Mouse (Mus musculus) left cerebral cortex, postnatal 25 days (tissue): Measurements from ENCODE around the gene Slc22a23. TPM values are rescaled to one million over a fixed set of nuclear protein-coding genes. Genes with fewer than 3 reads are reported as not detected.

Source experiments
- DNase-seq, 2 experiments: peaks; one replicate each; pipeline ENCODE4 v3.0.0; 2022; ENCODE audit warnings: low spot score in 2 of 2, mixed read lengths in 1 of 2
- intact Hi-C: fragments of 180-260 bp; cut with DNase I; formaldehyde crosslinking; loops from one replicate; pipeline ENCODE4 v1.15.1; 2025
- total RNA-seq, 2 experiments: library from RNA; stranded (reverse); gene quantifications; 2 replicates each; pipeline ENCODE4 v1.2.3; 2021

The Slc22a23 gene
- total RNA-seq, 2 experiments from 2014 or later, result 58.9 to 59.3 TPM

DNA sequence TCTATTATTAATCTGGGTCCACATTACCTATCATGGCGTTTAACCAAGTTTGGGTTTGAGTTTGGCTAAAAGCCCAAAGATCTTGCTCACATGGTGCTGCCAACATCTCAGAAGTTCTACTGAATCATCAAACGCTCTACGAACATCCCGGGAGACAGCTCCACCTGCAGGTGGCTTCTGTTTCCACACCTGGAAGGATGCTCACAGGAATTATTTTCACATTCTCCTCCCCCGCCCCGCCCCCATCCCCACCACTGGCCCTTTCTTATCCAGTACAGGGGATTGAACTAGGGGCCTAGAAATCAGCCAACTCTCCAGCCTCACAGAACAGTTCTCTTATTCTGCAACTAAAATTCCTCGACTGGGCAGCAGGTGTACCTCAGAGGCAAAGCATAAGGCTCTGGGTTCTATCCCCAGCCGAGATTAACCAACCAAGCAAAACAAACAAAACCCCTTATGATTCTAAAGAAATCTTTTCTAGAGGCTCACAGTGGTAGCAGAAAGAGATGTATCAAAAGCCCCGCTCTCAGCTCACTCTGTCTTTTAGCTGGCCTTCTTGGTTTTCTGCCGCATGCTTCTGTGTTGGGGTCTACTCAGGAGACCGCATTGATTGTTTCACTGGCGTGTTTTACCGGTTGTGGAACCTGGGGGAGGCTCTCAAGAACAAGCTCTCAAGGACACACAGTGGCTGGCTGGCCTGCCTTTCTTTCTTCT lies 190.6 kb downstream of the Slc22a23 start:
- intact Hi-C loops, result loop anchor here (1.0 to 10.0 kb wide), 2 partner anchors 76 to 200 kb away; partner anchors contain the start of gene Tubb2a

DNA sequence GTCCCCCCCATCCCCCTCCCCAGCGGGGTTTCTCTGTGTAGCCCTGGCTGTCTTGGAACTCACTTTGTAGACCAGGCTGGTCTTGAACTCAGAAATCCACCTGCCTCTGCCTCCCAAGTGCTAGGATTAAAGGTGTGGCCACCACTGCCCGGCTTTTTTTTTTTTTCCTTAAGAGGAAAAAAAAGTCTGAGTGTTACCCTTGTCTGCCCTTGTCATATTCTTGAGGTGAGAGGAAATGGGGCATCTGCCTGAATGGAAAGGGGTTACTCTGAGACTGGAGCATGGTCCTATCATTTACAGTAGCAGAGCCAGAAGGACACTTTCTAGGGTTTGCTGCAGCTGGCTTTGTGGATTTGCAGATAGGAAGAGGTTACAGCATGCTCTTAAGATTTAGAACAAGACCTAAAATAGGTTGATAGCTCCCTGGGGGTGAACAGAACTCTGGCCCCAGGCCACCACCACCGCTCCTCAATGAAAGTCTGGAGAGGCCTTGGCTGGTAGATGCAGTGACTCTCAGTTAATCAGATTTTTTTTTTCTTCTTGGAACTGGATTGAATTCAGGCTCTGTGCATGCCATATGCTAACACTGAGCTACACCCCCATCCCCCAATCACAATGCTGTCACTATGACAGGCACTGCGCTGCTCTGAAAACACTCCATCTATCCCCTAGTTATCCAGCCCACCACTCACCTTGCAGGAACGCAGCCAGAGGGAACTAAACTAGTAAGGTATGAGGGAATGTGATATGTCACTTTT lies 191.5 kb downstream of the Slc22a23 start:
- intact Hi-C loops, result loop anchor here (1.0 to 10.0 kb wide), 2 partner anchors 75 to 199 kb away; partner anchors contain the start of gene Tubb2a
- DNase-seq, result peak in 1 of 2 experiments; percentile 36

More for the DNA sequence above, 190.6 kb downstream of the Slc22a23 start:
- DNase-seq, result peak; percentile 76 to 87

DNA sequence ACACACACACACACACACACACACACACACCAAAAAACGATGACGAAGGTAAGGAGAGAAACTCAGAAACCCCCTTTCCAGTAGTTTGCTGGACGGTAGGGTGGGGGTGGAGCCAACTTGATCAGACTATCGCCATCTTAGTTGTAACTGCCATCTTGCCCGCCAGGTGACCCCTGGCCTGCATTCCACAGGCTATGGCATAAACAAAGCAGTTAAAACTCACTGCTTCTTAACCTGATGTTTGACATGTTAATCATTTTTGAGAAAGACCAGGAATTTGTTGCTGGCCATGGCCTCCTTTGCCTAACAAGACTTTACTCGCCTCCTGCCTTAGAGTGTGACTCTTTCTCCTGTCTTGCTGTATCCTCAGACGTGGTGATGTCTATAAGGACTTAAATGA lies 192.3 kb downstream of the Slc22a23 start:
- no peak for DNase-seq
- intact Hi-C loops, result loop anchor here (10.0 kb wide), 1 partner anchor 198 kb away; no protein-coding TSS in a partner anchor

DNA sequence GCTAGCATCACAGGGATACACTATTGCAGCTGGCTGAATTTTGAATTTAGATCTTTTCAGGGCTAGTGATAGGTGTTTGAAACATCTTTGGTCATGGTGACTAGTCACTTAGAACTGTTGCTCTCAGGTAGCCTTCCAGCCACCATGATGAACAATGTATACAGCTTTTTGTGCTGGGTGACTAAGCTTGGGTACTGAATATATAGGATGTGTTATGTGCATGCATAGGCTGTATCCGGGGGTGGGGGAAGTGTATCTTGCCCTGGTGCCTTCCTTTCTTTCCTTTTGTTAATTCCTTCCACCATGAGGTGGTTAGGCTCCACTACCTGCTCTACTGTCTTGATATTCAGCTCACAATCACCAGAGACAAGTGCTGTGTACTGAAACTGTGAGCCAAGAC lies 193.6 kb downstream of the Slc22a23 start:
- DNase-seq, result no peak
- intact Hi-C loops, result loop anchor here (10.0 kb wide), 1 partner anchor 197 kb away; no protein-coding TSS in a partner anchor

DNA sequence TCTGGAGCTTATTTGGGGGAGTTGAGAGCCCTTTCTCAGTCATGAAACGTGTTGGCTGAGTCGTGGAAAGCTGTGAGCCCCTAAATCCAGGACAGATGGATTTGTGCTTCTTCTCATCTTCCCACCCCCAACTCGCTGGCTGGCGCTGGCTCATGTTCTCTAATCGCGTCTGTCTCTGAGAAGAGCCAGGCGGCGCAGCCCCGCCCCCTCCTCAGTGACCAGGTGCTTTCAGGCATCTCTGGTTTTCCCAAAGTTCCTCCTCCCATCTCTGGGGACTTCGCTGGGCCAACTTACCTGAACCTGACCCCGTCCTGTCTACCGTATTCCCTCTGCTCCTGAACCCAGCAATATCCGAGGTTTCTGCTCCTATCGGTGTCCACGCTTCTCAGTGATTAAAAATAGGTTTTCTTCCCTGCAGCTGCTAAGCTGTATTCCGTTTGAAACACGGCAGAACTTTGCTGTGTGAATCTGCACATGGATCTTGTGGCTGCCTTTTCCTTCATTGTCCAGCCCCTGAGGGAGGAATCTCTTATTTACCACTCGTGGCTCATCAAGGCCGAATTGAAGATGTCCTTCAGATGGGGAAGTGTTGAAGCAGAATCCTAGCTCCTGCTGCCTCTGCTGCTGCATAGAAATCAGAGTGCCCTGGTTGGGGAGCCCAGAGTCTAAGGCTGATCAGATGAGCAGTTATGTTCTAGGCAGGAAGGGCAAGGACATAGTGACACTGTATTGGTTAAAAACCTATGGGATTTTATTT lies 194.5 kb downstream of the Slc22a23 start:
- intact Hi-C loops, result loop anchor here (10.0 kb wide), 1 partner anchor 196 kb away; no protein-coding TSS in a partner anchor

DNA sequence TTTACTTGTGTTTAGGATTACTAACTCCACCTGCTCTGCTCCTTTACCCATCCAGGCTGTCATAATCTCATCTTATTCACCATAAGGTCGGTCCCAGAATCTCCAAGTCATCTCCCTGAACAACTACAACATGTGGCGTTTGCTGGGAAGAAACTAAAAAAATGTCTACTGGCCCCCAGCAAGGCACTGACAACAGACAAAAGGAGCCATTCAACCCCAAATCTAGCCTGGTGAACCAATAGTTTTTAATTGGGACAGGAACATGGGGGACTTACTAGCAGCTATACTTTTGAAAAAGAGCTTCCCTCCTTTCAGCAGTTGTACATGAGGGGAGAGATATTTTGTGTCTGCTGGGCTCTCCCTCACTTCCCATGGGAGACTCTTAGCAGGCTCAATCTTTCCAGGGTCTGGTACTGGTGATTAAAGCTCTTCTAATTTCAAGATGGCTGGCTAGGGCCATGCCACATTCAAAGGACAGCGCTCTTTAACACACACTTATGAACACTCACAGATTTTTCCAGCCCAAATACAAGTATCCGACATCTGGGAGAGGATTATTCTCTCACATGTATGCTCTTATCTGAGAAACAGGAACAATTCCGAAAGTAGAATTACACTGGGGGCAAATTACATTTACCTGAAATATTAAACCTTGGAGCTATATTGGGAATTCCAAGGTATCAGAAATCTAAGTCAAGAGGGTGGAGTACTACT lies 195.4 kb downstream of the Slc22a23 start:
- intact Hi-C loops, result loop anchor here (2.0 to 10.0 kb wide), 2 partner anchors 15 to 195 kb away; no protein-coding TSS in a partner anchor
- DNase-seq, result no peak

More for the DNA sequence above, 194.5 kb downstream of the Slc22a23 start:
- peak; percentile 71 to 74 for DNase-seq

DNA sequence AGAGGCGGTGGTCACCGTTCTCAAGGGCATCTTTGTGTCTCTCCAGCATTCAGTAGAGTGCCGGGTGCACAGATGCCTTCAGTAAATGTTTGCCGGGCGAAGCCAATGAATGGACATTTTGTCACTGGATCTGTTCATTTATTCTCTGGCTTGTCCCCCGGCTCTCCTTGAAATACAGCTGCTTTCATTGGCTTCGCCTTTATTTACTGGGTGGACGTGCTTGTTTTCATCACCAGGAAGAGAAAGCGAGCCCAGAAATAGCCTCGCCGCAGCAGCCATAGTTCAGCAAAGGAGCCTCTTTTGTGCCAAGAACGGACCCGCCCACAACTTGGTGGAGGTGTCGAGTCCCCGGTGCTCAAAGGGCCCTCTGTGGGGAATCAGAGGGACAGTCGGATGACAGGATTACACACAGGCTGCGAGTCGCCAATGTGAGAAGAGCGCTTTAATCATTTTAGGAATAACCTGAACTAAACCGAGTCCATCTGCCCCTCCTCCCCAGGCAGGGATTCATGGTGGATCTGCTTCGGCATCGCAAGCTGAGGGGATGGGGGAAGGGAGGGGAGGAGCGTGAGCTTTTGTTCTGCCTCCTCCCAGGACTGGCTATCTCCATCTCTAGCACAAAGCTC lies 196.1 kb downstream of the Slc22a23 start:
- intact Hi-C loops, result loop anchor here (2.0 kb wide), 1 partner anchor 14 kb away; no protein-coding TSS in a partner anchor
- DNase-seq, result peak; percentile 69 to 83

DNA sequence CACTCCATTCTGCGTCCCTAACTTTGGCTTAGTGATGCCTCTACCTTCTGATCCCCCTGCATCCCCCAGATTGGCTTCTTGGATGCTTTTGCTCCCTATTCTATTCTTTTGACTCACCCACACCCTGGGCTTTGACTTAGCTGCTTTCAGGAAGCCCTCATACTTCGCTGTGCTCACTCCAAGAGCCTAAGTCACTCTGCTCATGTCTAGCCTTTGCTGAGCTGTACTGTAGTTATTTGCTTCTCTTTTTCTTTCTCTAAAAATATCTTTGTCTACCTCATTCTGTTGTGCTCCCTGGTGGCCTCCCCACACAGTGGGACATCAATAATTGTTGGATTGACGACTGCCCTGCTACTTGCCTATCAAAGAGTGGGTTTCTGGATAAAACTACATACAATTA lies 196.8 kb downstream of the Slc22a23 start:
- intact Hi-C loops, result loop anchor here (2.0 kb wide), 1 partner anchor 13 kb away; no protein-coding TSS in a partner anchor
- DNase-seq, result no peak

DNA sequence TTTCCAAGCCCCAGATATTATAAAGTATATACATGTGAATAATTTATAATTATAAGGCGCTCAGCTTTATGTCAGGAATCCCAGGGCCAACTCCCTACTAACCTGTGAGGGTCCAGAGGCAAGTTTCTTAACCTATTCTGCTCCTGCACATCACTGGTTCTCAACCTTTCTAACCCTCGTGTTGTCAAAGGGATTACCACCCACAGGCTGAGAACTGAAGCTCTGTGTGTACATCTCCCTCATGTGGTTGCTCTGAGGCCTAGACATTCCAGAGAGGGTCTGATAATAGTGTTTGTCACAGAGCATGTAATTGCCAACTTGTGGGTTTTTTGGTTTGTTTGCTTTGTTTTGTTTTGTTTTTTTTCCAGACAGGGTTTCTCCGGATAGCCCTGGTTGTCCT lies 198.1 kb downstream of the Slc22a23 start:
- no peak for DNase-seq
- intact Hi-C loops, result no loop called here

DNA sequence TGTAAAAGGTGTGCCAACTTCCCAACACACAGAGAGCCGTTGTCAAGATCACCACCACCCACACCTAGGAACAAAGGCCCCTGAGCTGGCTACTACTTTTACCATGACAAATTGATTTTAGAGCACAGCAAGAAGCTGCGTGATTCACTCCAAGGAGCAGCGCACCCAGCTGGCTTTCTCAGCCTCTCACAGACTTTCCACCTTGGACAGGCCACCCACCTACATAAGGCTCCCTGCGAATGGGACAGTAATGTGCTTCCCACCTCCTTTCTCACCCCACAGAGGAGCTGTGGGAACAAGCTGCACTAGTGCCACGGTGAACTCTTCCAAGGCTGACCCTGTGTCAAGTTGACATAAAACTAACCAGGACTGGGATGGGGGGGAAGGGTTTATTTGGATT lies 201.6 kb downstream of the Slc22a23 start:
- DNase-seq, result no peak
- intact Hi-C loops, result no loop called here

DNA sequence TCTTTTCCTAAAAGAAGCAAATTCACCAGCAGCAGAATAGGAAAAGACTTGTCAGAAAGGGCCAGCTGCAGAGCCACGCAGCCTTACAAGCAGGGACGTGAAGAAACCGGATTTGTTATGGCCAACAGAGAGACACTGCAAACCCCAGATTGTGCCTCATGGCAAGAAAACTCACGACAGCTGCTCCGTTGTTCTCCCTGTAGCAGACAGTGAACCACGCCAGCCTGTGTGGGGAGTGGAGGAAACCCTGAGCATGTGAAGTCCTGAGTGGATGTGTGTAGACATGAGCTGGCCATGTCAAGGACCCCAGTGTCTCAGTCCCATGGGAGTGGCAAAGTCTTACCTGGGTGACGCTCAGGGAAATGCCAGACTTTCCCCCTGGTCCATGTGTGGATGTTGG lies 208.4 kb downstream of the Slc22a23 start:
- peak; percentile 62 to 81 for DNase-seq
- intact Hi-C loops, result no loop called here

DNA sequence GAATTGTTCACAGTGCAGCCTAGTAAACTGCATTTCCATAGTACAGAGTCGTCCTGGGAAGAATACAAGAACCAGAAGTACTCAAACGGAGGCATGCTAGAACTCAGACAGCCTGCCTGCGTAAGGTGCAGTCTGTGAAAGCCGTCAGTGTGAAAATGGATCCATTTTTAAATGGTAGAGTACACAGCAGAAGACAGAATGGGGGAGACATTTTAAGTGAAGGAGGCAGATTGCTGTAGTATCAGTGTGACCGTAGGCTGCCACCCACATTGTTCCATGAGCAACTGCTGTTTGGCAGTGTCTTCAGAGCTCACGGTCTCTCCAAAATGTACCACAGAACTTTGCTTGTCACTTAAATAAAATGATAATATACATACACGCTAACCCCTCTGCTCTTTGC lies 210.7 kb downstream of the Slc22a23 start:
- intact Hi-C loops, result loop anchor here (2.0 kb wide), 1 partner anchor 15 kb away; no protein-coding TSS in a partner anchor
- DNase-seq, result peak; percentile 60 to 93

DNA sequence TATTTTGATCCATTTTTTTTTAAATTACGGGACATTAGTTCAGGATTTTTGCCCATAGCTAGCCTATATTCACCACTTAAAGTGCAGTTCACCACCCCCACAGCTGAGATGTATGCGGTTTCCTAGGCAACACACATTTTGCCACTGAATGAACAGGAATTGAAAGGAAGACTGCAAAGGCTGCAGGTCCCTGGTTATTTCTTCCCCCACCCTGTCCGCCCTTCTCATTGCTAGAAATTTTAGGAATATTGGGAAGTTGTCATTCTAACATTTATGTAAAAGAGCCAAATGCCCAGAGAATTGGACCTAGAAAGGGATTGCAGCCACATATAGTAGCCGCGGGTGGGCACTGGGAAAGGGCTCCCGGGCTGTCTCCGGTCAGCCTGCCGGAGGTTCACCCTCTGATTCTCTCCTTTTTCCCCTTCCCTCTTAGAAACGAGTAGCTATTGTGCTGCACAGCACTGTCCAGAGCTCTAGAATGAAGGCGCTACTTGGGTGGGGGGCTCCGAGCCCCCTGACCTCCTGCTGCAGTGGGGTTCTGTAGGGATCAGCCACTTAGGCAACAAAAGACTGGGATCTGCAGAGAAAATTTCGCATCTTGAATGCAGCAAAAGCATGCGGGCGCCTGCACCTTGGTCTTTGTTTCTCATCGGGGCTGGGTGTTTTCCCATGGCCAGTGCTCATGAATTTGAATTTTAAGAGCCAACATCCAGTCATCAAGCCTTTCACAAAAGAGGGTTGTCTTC lies 211.5 kb downstream of the Slc22a23 start:
- intact Hi-C loops, result loop anchor here (2.0 kb wide), 1 partner anchor 15 kb away; no protein-coding TSS in a partner anchor
- peak in 1 of 2 experiments; percentile 64 for DNase-seq

DNA sequence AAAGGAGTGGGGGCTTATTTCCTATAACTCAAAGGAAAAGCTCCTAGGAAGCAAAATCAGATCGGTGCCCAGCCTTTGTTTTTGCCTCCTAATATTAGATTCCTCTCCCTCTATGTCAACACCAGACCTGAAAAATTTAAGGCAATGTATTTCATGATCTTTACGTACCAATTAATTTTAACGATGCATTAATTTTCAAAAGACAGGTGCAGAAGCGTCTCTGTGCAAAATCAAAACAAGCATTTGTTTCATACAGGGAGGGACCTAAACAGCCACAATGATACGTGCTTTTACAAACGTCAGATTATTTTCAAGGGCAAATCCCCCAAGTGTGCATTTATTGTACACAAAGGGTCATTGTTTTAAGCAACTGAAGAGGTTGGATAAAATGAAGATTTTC lies 212.1 kb downstream of the Slc22a23 start:
- no peak for DNase-seq
- intact Hi-C loops, result loop anchor here (1.0 kb wide), 1 partner anchor 37 kb away; no protein-coding TSS in a partner anchor

DNA sequence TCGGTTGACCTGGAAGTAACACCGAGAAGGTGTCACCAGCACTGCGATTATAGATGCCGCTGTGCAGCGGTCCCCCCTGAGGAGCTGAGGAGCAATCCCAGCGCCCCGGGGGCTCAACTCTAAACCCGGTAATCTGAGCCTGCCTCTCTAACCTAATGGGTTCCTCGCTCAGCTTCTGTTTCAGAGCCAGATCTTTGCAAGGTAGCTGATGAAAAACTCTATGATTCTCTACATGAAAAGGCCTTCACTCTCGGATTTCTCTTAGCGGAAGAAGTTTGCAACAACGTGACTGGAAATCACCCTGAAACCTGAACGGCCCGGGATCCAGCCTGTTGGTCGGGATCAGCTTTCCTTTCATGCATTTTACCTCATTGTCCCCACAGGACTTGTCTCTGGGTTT lies 212.7 kb downstream of the Slc22a23 start:
- DNase-seq, result no peak
- intact Hi-C loops, result loop anchor here (1.0 kb wide), 1 partner anchor 36 kb away; no protein-coding TSS in a partner anchor

DNA sequence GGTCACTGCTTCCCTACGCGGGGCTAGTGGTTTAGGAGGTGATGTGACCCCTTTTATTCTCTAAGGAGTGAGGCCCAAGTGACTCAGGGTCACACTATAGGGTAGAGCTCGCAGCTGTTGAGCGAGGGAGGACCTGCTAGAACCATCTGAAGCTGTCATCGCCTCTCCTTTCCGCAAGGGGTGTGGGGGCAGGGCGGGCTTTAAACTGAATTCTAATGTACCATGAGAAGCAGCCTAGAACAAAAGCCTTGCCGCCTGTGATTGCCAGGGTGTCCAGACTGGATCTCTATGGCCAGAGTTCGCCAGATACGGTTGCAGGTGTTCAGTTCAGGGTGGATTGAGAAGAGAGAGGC lies 213.3 kb downstream of the Slc22a23 start:
- DNase-seq, result peak in 1 of 2 experiments; percentile 35
- intact Hi-C loops, result loop anchor here (1.0 to 2.0 kb wide), 2 partner anchors 35 to 53 kb away; partner anchors contain the start of gene Tubb2a

DNA sequence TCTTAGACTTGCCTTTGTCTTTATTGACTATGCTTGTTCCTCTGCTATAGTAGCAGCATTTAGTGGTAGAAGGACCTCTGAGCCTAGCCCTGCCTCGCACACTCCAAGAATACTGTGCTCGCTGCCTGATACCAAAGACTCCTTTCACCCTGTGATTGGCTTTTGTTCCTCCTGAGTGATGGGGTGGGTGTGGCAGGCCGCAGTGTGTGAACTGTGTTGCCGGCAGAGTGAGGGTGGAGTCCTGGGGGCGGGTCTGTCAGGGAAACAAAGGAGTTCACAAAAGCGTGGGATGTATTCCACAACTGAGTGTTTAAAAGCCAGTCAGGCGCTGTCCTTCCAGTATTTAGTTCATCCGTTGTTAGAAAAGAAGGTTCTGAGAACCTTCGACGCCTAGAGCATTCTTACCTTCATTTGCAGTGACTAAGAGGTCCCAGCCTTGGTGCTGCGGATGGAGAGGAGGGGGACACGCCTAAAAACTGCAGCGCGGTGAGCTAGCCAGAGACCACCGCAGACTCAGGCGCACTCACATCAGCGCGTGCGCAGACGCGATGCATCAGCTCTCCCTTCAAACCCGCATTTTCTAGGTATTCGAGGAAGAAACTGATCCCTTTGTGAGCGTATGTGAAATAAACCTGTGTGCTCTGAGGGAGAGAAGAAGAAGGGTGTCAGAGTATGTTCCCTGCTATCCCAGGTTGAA lies 213.8 kb downstream of the Slc22a23 start:
- intact Hi-C loops, result loop anchor here (2.0 kb wide), 1 partner anchor 52 kb away; the partner anchor contains the start of gene Tubb2a

More for the DNA sequence above, 213.8 kb downstream of the Slc22a23 start:
- DNase-seq, result peak in 1 of 2 experiments; percentile 26
